7 mouse cellular contexts compared by ENCODE assay signal in the genomic region with DNA sequence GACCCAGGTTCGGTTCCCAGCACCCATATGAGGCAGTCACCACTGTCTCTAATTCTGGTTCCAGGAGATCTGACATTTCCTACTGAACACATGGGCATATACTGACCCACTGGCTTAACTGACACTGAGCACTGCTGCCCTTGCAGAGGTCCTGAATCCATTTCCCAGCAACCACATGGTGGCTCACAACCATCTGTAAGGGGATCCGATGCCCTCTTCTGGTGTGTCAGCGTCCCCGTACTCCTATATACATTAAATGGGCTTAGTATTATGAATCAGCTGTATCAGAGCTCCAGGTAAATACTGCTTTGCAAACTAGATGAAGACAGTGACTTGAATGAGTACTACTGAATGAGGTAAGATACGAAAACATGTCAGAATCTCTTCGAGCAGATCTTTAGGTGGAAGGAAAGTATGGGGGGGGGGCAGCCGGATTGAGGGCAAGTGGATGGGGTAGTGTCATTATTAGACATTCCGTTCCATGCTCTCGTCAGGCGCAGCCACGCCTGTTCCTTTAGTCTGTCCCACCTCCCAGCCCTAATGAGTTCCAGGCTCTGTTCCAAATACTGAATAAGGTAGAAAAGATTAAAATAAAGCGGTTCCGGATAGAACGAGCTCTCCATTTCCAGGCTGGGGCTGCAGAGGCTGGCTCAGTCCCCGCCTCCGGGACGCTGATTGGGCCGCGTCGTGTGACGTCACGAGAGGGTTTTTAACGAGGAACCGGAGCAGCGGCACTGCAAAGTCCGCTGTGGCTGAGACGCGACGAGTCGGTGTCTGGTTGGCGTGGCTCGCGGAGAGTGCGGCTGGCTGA. TPM values are rescaled to one million over a fixed set of nuclear protein-coding genes. Genes with fewer than 3 reads are reported as not detected.
DNase-seq lines count a peak whose midpoint lies in the region; ATAC-seq and TF ChIP-seq lines count a peak whose summit lies in the region.

Gene Arl4d (plus strand): TSS at position 717 of the 811 bp plus-strand sequence.

- H3K9me3 ChIP-seq in intestine, postnatal 0 days (ENCODE audit: control insufficient read depth): no peaks in the 10 kb centered on the region
- no peaks in the 10 kb centered on the region for H3K9me3 ChIP-seq in midbrain, embryonic 12.5 days

- peak; percentile 100 for TF ChIP-seq POLR2A in small intestine, adult 2 months (IDR thresholded peaks at IDR 0.05; ENCODE audit: low read depth, low read length)

- peak; percentile 85 for ATAC-seq in intestine, postnatal 0 days
- peak; percentile 94 for ATAC-seq in midbrain, embryonic 12.5 days (ENCODE audit: low FRiP score, low read depth)

- peak; percentile 35 for TF ChIP-seq CTCF in intestine, postnatal 0 days (IDR thresholded peaks at IDR 0.05; ENCODE audit: low read depth)
- no peak for TF ChIP-seq CTCF in small intestine, adult 2 months (IDR thresholded peaks at IDR 0.05; ENCODE audit: extremely low read depth, insufficient read length, insufficient replicate concordance, low read depth, low read length)

- no peaks in the 10 kb centered on the region for H3K36me3 ChIP-seq in intestine, postnatal 0 days (ENCODE audit: control insufficient read depth, insufficient read depth)
- H3K36me3 ChIP-seq in midbrain, embryonic 12.5 days: no peaks in the 10 kb centered on the region
- peaks cover 9% of the 10 kb centered on the region for H3K36me3 ChIP-seq in small intestine, adult 2 months (ENCODE audit: control insufficient read depth, insufficient read depth, low read length)

- peak within 1 kb of the TSS; percentile 84 for H3K4me2 ChIP-seq in intestine, postnatal 0 days (replicated peaks; ENCODE audit: low read depth)
- peak within 1 kb of the TSS; percentile 91 for H3K4me2 ChIP-seq in midbrain, embryonic 12.5 days (replicated peaks)

- peak; percentile 97 for DNase-seq in adrenal gland, adult 2 months
- peak; percentile 93 for DNase-seq in embryo, embryonic 9.5 days (ENCODE audit: extremely low spot score)
- no peak for DNase-seq in gonadal fat pad, adult 2 months (ENCODE audit: low read depth)
- peak; percentile 93 for DNase-seq in left cerebral cortex, postnatal 4 days

- H3K9ac ChIP-seq in intestine, postnatal 0 days (ENCODE audit: low read depth, low read length): peak within 1 kb of the TSS; percentile 62
- peak within 1 kb of the TSS; percentile 72 for H3K9ac ChIP-seq in midbrain, embryonic 12.5 days (replicated peaks)

- H3K27me3 ChIP-seq in intestine, postnatal 0 days (replicated peaks; ENCODE audit: control insufficient read depth, insufficient read depth, low read length): no peaks in the 10 kb centered on the region
- H3K27me3 ChIP-seq in midbrain, embryonic 12.5 days: peaks cover 14% of the 10 kb centered on the region
- no peaks in the 10 kb centered on the region for H3K27me3 ChIP-seq in small intestine, adult 2 months (ENCODE audit: control insufficient read depth, insufficient read depth, low read length)

- intact Hi-C loops in left cerebral cortex, postnatal 4 days (cut with DNase I): no loop called here

- peak within 1 kb of the TSS; percentile 41 for H3K27ac ChIP-seq in intestine, postnatal 0 days (ENCODE audit: low read depth, low read length)
- H3K27ac ChIP-seq in midbrain, embryonic 12.5 days (replicated peaks): peak within 1 kb of the TSS; percentile 71
- H3K27ac ChIP-seq in small intestine, adult 2 months (ENCODE audit: insufficient read depth, low read depth, low read length): peak within 1 kb of the TSS; percentile 72

- H3K4me1 ChIP-seq in intestine, postnatal 0 days (replicated peaks; ENCODE audit: control insufficient read depth, insufficient read depth, low read length): 0 out of 2 replicates have a peak, but pooled peaks cover 4% of the 10 kb centered on the region
- H3K4me1 ChIP-seq in midbrain, embryonic 12.5 days: peaks cover 29% of the 10 kb centered on the region; the same call in 1 of the 2 replicates
- peaks cover 23% of the 10 kb centered on the region for H3K4me1 ChIP-seq in small intestine, adult 2 months (ENCODE audit: control insufficient read depth, insufficient read depth, insufficient read length, low read length)

- peak within 1 kb of the TSS; percentile 55 for H3K4me3 ChIP-seq in intestine, postnatal 0 days (ENCODE audit: low read depth, low read length)
- H3K4me3 ChIP-seq in midbrain, embryonic 12.5 days: peak within 1 kb of the TSS; percentile 60
- H3K4me3 ChIP-seq in small intestine, adult 2 months (ENCODE audit: low read depth, low read length): peak within 1 kb of the TSS; percentile 86

- WGBS in intestine, postnatal 0 days: 7% methylated on average over 34 of the region's 34 CpGs
- 8% methylated on average over 34 of the region's 34 CpGs for WGBS in midbrain, embryonic 12.5 days
- 7% methylated on average over 34 of the region's 34 CpGs for WGBS in small intestine, adult 2 months

RNA-seq across cellular contexts. Expression of gene Arl4d, which starts in this region (rescaled TPM):
- total RNA-seq in adrenal gland, adult 2 months (2021): 10 to 100 TPM; 10.8 to 16.6 TPM
- polyA plus RNA-seq in adrenal gland, adult 2 months (2012; rRNA removed): 4.0 and 4.8 TPM in 2 replicates
- polyA plus RNA-seq in gonadal fat pad, adult 2 months (2012; rRNA removed): 18.8 and 26.6 TPM in 2 replicates
- 6.3 and 7.8 TPM in 2 replicates for polyA plus RNA-seq in intestine, postnatal 0 days (2015; fragmentation: Nextera tagmentation; extraction: Ambion mirVana)
- total RNA-seq in left cerebral cortex, postnatal 4 days (2021): 10 to 100 TPM; 23.3 to 26.5 TPM
- polyA plus RNA-seq in midbrain, embryonic 12.5 days (2016; fragmentation: Nextera tagmentation; extraction: Ambion mirVana): 6.5 and 8.4 TPM in 2 replicates
- 7.6 and 27.9 TPM in 2 replicates for polyA plus RNA-seq in small intestine, adult 2 months (2012; rRNA removed)
